Mouse (Mus musculus) heart, embryonic 11.5 days (tissue): Measurements from ENCODE around the gene Cldn10. TPM values are rescaled to one million over a fixed set of nuclear protein-coding genes. Genes with fewer than 3 reads are reported as not detected.

Experiments
- ATAC-seq: fragments of 200-750 bp; cut with Nextera tagmentation; replicated peaks from 2 replicates; pipeline ENCODE4 v1.8.0; 2017; ENCODE audit warnings: moderate library complexity; ENCODE audit not compliant: insufficient number of reproducible peaks, low FRiP score, low TSS enrichment
- H3K27ac ChIP-seq: fragments of 300-500 bp; sonication (generic); 2 replicates; pipeline ENCODE4 v1.5.1; 2014; ENCODE audit warnings: mild to moderate bottlenecking, low read depth, low read length
- H3K27me3 ChIP-seq: fragments of 300-500 bp; sonication (generic); 2 replicates; pipeline ENCODE4 v1.6.1; 2014; ENCODE audit warnings: mild to moderate bottlenecking, low read length, mixed read lengths; ENCODE audit not compliant: control insufficient read depth, insufficient read depth
- H3K36me3 ChIP-seq: fragments of 300-500 bp; sonication (generic); 2 replicates; pipeline ENCODE4 v1.6.1; 2014; ENCODE audit warnings: mild to moderate bottlenecking, low read length, moderate library complexity, mixed read lengths; ENCODE audit not compliant: control insufficient read depth, insufficient read depth
- H3K4me1 ChIP-seq: fragments of 300-500 bp; sonication (generic); 2 replicates; pipeline ENCODE4 v1.6.1; 2014; ENCODE audit warnings: low read length; ENCODE audit not compliant: control insufficient read depth, insufficient read depth
- H3K4me2 ChIP-seq: fragments of 300-500 bp; sonication (generic); 2 replicates; pipeline ENCODE4 v1.6.1; 2014; ENCODE audit warnings: mild to moderate bottlenecking, moderate library complexity
- H3K4me3 ChIP-seq: fragments of 300-500 bp; sonication (generic); 2 replicates; pipeline ENCODE4 v1.5.1; 2014; ENCODE audit warnings: low read depth, low read length
- H3K9ac ChIP-seq: fragments of 300-500 bp; sonication (generic); 2 replicates; pipeline ENCODE4 v1.6.1; 2014; ENCODE audit warnings: mild to moderate bottlenecking, low read depth, low read length, moderate library complexity
- H3K9me3 ChIP-seq: fragments of 300-500 bp; sonication (generic); replicated peaks from 2 replicates; pipeline ENCODE4 v1.6.1; 2016; ENCODE audit warnings: low read length; ENCODE audit not compliant: control insufficient read depth
- WGBS: fragments of 180-500 bp; shearing (Covaris S2); extraction: QIAGEN DNeasy Blood & Tissue Kit; methylation state at CpG from one replicate; pipeline ENCODE4 v1.1.7; 2014; ENCODE audit not compliant: insufficient replicate concordance; 5-methylcytosine and 5-hydroxymethylcytosine counted together
- polyA plus RNA-seq: library from polyadenylated mRNA; unstranded; fragments of >200 nt; fragmentation: Nextera tagmentation; extraction: Ambion mirVana; gene quantifications from 2 replicates; pipeline ENCODE4 v1.2.1, GENCODE M21; 2014

The Cldn10 gene
- polyA plus RNA-seq, 1 experiment from 2014 or later, result 0.56 TPM

GRCm38 (mm10) chr14:118823313-118823712 lies 35.6 kb downstream of the Cldn10 start:
- no peak overlapping the region for H3K9ac ChIP-seq
- no peaks in the 10 kb centered on the region; the same call in 1 of the 2 replicates for H3K27me3 ChIP-seq
- 68% methylated on average over 6 of the region's 6 CpGs for WGBS
- no peak overlapping the region for H3K4me3 ChIP-seq
- no peaks in the 10 kb centered on the region for H3K9me3 ChIP-seq
- no peak overlapping the region for H3K27ac ChIP-seq
- no peak for ATAC-seq
- H3K4me2 ChIP-seq, result no peak overlapping the region
- no peaks in the 10 kb centered on the region for H3K36me3 ChIP-seq
- no peaks in the 10 kb centered on the region for H3K4me1 ChIP-seq

- Histone ChIP-seq H3K4me3 (no peak overlapping the region), H3K4me2 (no peak overlapping the region), H3K27me3 (no peaks in the 10 kb centered on the region), H3K4me1 (no peaks in the 10 kb centered on the region), H3K9me3 (no peaks in the 10 kb centered on the region), H3K27ac (no peak overlapping the region), H3K9ac (no peak overlapping the region), H3K36me3 (no peaks in the 10 kb centered on the region)
- WGBS, result 74% methylated on average over 8 of the region's 8 CpGs
- ATAC-seq, result no peak
Observed at GRCm38 (mm10) chr14:118826346-118826745, 38.6 kb downstream of the Cldn10 start.

- H3K9me3 ChIP-seq, result no peaks in the 10 kb centered on the region
- ATAC-seq, result no peak
- H3K36me3 ChIP-seq, result no peaks in the 10 kb centered on the region
- no peak overlapping the region for H3K27ac ChIP-seq
- H3K4me3 ChIP-seq, result no peak overlapping the region
- no peak overlapping the region for H3K4me2 ChIP-seq
- H3K9ac ChIP-seq, result no peak overlapping the region
- no peaks in the 10 kb centered on the region for H3K4me1 ChIP-seq
- H3K27me3 ChIP-seq, result no peaks in the 10 kb centered on the region
- 44% methylated on average over 7 of the region's 7 CpGs for WGBS
Observed at GRCm38 (mm10) chr14:118827283-118827904, 39.7 kb downstream of the Cldn10 start.

GRCm38 (mm10) chr14:118829331-118830095 lies 41.8 kb downstream of the Cldn10 start:
- Histone ChIP-seq H3K4me1 (no peaks in the 10 kb centered on the region; the same call in 1 of the 2 replicates), H3K27ac (no peak overlapping the region), H3K9ac (no peak overlapping the region), H3K27me3 (no peaks in the 10 kb centered on the region), H3K9me3 (no peaks in the 10 kb centered on the region), H3K36me3 (no peaks in the 10 kb centered on the region), H3K4me3 (no peak overlapping the region), H3K4me2 (no peak overlapping the region)
- WGBS, result 83% methylated on average over 11 of the region's 11 CpGs
- no peak for ATAC-seq

GRCm38 (mm10) chr14:118831597-118831996 lies 43.9 kb downstream of the Cldn10 start:
- no peak for ATAC-seq
- H3K36me3 ChIP-seq, result no peaks in the 10 kb centered on the region
- H3K27me3 ChIP-seq, result no peaks in the 10 kb centered on the region
- no peak overlapping the region for H3K9ac ChIP-seq
- H3K27ac ChIP-seq, result no peak overlapping the region
- H3K4me3 ChIP-seq, result no peak overlapping the region
- WGBS, result 64% methylated on average over 4 of the region's 4 CpGs
- no peak overlapping the region for H3K4me2 ChIP-seq
- no peaks in the 10 kb centered on the region; the same call in 1 of the 2 replicates for H3K4me1 ChIP-seq
- H3K9me3 ChIP-seq, result no peaks in the 10 kb centered on the region

- Histone ChIP-seq H3K4me3 (no peak overlapping the region), H3K4me1 (no peaks in the 10 kb centered on the region; the same call in 1 of the 2 replicates), H3K9ac (no peak overlapping the region), H3K9me3 (no peaks in the 10 kb centered on the region), H3K27me3 (no peaks in the 10 kb centered on the region), H3K27ac (no peak overlapping the region), H3K4me2 (no peak overlapping the region), H3K36me3 (no peaks in the 10 kb centered on the region)
- no peak for ATAC-seq
- WGBS, result 80% methylated on average over 6 of the region's 6 CpGs
Observed at GRCm38 (mm10) chr14:118833241-118833640, 45.5 kb downstream of the Cldn10 start.

- no peak overlapping the region for H3K9ac ChIP-seq
- no peak for ATAC-seq
- no peaks in the 10 kb centered on the region for H3K27me3 ChIP-seq
- no peaks in the 10 kb centered on the region for H3K36me3 ChIP-seq
- H3K9me3 ChIP-seq, result no peaks in the 10 kb centered on the region
- H3K27ac ChIP-seq, result no peak overlapping the region
- H3K4me1 ChIP-seq, result no peaks in the 10 kb centered on the region; the same call in 1 of the 2 replicates
- no peak overlapping the region for H3K4me3 ChIP-seq
- WGBS, result 26% methylated on average over 7 of the region's 7 CpGs
- H3K4me2 ChIP-seq, result no peak overlapping the region
Observed at GRCm38 (mm10) chr14:118834313-118834712, 46.6 kb downstream of the Cldn10 start.

GRCm38 (mm10) chr14:118836145-118836544 lies 48.4 kb downstream of the Cldn10 start:
- H3K4me2 ChIP-seq, result no peak overlapping the region
- ATAC-seq, result no peak
- WGBS, result 77% methylated on average over 11 of the region's 11 CpGs

More at GRCm38 (mm10) chr14:118836145-118836544, 48.4 kb downstream of the Cldn10 start:
- Histone ChIP-seq H3K9ac (no peak overlapping the region), H3K9me3 (no peaks in the 10 kb centered on the region), H3K36me3 (no peaks in the 10 kb centered on the region), H3K4me3 (no peak overlapping the region), H3K4me1 (no peaks in the 10 kb centered on the region; the same call in 1 of the 2 replicates), H3K27me3 (no peaks in the 10 kb centered on the region), H3K27ac (no peak overlapping the region)
